Mouse (Mus musculus) natural killer cell, adult 2 months (primary cell): ENCODE measurements around the gene Top3a.

Experiments
- DNase-seq, 2 experiments: peaks; one replicate each; pipeline ENCODE4 v3.0.0; 2022; ENCODE audit warnings: low spot score in 2 of 2

The Top3a gene

DNA sequence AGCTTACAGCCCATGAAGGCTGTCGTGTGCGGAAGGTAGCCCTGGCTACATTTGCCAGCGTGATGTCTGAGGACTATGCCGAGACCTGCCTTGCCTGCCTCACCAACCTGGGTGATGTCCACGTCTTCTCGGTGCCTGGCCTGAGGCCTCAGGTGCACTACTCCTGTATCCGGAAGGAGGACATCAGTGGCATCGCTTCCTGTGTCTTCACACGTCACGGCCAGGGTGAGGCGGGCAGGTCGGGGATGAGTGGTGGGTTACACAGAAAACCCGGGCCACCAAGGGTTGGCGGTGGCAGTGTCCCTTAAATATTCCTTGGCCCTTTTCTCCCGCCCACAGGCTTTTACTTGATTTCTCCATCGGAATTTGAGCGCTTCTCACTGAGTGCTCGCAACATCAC is 65.1 kb downstream of the Top3a start:
- no peak for DNase-seq

DNA sequence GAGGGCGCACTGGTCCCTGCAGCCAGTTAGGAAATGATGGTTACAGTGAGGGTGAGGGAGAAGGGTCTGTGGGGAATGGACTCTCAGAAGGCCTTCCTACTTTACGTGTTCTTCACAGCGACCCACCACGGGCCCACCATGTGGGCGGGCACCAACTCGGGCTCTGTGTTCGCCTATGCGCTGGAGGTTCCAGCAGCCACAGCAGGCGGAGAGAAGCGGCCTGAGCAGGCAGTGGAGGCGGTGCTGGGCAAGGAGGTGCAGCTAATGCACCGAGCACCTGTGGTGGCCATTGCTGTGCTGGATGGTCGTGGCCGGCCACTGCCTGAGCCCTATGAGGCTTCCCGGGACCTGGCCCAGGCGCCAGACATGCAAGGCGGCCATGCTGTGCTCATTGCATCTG is 65.9 kb downstream of the Top3a start:
- DNase-seq, result no peak

DNA sequence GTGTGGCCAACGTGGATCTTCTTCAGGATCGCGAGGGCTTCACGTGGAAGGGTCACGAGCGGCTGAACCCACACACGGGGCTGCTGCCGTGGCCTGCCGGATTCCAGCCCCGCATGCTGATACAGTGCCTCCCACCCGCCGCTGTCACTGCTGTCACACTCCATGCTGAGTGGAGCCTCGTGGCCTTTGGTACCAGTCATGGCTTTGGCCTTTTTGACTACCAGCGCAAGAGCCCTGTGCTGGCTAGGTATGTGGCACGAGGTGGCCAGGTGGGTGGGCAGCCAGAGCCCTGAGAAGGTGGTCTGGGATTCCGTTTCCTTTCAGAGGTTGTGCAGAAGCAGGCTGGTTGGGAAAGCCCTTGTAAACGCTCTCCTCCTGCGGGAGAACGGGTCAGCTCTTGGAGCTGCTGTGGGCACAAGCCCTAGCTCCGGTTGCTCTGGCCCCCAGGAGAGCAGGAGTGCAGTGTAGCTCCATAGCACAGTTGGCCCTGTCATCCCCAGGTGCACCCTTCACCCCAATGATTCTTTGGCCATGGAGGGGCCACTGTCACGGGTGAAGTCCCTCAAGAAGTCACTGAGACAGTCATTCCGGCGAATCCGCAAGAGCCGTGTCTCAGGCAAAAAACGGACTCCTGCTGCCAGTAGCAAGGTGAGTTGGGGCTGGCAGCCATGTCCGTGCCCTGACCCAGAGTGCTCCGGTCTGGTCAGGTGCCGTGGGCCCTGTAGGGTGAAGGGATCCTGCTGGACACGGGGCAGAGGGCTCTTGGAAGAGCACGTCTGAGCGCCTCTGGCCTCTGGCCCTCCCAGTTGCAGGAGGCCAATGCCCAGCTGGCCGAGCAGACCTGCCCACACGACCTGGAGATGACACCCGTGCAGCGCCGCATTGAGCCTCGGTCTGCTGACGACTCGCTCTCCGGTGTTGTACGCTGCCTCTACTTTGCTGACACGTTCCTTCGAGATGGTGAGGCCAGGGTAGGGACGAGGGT is 67.4 kb downstream of the Top3a start:
- no peak for DNase-seq

DNA sequence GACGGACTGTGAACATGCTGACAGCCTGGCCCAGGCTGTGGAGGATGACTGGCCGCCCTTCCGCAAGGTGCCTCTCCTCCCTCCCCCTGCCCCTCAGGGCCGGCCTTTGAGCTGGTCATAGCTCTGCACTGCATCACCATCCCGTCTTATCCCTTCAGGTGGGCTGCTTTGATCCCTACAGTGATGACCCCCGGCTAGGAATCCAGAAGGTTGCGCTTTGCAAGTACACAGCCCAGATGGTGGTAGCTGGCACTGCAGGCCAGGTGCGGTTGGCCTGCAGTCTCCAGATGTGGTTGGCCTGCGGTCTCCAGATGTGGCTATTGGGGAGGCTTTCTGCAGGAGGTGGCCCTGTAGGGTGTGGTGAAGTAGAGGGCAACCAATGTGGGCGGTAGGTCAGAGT is 68.5 kb downstream of the Top3a start:
- DNase-seq, result no peak

DNA sequence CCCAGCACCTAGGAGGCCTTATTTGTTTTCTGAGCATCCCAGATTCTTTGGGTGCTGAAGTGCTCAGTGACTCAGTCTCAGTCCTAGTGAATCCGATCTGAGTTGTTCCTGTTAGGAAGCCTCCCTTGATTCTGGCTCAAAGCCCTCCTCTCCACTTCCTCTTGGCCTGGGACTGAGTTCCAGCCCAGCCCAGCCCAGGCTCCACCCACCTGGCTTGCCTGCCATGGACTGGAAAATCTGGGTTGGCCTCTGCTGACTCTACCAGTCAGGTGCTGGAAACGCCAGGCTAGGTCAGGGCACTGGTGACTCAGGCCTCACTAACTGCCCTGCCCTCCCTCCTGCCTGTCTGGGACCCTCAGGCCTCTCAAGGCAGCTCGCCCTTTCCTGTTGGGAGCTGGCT is 69.5 kb downstream of the Top3a start:
- no peak for DNase-seq

DNA sequence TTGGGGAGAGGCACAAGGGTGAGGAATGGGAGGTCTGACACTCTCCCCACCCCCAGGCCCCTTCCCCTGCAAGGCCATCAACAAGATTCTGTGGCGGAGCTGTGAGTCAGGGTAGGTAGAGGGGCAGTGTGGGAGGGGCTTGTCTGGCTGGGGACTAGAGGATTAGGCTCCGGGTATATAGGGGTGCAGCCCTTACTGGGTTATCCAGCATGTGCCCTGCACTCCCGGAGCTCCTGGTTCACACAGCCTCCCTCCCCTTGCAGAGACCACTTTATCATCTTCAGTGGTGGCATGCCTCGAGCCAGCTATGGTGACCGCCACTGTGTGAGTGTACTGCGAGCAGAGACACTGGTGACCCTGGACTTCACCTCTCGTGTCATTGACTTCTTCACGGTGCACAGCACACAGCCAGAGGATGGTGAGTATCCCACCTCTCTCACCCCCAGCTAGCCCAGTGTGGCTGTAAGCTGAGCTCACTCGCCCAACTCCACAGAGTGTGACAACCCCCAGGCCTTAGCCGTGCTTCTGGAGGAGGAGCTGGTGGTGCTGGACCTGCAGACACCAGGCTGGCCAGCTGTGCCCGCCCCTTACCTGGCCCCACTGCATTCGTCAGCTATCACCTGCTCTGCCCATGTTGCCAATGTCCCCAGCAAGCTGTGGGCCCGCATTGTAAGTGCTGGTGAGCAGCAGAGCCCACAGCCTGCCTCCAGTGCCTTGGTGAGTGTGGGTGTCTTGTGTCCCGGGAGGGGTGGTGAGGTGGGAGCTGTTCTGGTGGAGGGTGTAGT is 70.3 kb downstream of the Top3a start:
- DNase-seq, result no peak

DNA sequence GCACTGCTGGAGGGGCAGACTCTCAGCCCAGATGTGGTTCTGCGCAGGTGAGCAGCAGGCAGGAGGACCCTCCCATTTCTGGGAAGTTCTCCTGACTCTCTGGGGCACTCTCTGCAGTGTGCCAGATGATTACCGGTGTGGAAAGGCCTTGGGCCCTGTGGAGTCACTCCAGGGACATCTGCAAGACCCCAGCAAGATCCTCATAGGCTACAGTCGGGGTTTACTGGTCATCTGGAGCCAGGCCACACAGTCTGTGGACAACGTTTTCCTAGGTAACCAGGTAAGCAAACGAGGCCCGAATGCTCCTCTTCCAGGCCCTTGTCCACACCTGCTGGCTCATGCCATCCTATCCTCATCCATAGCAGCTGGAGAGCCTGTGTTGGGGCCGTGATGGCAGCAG is 71.1 kb downstream of the Top3a start:
- DNase-seq, result no peak

DNA sequence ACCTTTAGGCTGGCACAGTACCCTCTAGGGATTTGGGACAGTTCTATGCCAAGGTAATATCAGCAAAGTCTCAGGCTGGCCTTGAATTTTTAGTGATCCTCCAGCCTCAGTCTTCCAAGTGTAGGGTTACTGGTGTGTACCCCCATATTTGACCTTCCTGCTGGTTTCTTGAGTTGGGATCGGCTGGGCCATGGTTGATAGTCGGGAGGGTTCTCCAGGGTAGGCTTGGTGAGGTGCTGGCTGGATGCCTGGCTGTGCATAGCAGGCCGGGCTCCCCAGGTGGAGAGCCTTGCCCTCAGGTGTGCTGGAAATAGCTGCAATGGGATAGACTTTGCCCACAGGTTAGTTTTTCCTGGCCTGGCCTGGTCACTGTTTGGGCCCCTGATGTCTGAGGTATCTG is 71.9 kb downstream of the Top3a start:
- no peak for DNase-seq

DNA sequence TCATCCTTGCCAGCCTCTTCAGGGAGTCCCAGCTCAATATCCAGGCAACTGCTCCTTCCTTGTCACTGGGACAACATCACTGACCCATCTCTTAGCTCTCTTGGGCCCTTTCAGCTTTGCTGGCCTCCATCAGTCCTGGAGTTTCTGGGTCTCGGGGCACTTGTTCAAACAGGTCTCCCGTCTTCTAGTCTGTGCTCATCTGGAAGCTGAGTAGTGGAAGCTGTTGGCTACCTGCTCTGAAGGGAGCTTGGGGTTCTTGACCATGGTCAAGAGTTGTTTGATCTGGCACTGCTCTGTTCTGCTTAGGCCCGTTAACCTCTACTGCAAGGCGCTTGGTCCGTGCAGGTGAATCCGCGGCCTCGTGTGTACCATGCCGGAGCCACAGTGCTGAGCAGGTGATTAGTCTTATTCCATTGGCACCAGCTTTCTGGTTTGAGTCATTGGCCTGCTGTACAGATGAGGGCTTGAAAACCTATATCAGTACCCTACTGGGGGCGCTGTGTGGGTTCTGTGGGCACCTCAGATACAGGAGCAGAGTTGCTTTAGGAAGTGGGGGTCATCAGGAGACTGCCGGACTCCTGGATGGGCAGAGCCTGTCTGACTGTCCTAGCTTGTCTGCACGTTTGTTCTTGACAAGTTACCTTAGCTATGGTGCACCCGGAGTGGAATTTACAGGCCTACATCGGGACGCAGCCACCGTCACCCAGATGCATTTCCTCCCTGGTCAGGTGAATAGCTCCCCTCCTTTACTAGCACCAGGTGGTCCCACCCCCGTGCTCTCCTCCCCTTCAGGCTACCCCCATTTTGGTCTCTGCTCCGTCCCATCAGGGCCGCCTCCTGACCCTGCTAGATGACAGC is 72.9 kb downstream of the Top3a start:
- no peak for DNase-seq

DNA sequence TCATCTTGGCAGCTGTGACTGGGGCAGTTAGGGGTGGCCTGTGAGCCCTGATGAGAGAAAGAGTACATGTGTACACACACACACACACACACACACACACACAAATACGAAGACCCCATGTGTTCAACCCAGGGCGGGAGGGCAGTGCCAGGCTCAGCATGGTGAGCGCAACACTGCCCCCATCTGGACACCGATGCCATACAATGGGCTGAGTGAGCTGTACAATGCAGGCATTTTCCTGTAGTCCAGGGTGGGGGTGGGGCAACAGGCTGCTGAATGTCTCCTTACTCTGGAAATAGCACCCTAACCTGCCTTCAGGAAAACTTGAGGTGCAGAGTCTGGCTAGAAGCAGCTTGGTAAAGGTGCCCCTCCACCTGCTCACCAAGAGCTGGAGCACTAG is 74.0 kb downstream of the Top3a start:
- DNase-seq, result peak; percentile 39 to 61

DNA sequence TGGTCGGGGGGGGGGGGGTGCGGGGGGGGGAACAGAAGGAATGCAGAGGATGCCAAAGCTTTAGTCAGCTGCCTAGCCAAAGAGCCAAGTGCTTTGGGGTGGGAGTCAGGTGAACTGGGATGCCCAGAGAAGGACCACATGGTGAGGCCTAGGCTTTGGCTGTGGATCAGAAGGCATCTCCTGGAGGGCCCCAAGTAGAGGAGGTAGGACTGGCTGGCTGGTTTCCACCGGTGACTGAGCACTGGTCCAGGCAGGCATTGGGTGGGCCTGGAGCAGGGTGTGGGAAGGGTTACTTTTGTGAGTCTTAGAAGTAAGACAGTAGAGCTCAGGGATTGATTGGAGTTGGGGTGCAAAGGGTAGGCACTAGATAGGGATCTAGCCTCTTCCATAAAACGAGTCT is 75.6 kb downstream of the Top3a start:
- no peak for DNase-seq

DNA sequence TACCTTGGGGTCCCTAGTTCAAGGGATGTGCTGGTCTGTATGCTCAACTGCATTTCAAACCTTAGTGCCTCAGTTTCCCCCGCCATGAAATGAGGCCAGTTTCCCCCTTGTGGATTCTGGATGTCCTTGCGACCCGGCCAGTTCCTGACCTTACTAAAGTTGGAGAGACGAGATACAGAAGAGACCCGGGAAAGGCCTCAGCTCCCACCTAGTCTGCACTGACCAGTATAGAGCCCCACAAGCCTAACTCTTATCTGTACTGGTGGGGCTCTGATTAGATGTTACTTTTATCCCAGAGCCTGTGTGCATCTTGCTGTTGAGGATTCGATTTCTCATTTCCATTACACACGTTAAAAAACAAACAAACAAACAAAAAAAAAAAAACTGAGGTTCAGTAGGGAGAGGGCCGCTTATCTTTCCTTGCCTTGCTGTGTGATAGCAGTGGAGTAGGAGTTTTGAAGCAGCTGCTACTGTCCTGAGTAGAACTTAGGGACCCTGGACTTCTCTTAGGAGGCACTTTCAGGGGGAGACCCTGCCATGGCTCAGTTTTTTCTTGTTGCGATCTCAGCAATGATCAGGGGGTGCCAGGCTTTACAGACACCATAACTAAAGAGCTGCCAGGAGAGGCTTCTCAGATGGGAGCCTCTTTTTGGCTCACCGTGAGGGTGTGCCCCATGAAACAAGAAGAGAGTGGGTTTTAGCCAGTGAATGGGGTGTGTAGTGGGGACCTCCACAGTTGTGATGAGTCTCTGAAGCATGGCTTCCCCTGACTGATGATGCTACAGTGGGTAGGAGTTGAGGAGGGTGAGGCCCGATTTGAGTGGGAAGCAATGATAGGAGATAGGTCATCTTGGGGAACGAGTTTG is 76.6 kb downstream of the Top3a start:
- no peak for DNase-seq

DNA sequence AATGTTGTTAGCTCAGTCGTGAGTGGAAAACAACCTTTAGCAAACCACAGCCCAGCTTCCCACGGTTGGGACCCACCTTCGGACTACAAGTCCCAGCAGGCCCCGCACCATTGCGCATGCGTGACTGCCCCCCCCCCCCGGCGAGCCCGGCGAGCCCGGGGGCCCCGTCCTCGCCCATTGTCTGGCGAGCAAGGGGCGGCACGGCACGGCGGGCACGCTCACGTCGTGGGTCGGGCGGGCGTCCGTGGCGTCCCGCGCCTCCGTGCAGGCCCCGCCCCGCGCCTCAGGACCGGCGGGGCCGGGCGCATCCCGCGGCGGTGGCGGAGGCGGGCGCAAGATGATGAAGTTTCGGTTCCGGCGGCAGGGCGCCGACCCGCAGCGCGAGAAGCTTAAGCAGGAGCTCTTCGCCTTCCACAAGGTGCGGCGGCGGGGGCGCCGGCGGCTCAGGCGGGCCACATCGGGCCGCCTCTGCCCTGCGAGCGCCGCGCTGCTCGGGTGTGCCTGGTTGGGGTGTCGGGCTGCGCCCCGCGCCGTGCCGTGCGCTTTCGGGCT is 77.6 kb downstream of the Top3a start, which contains the start of gene Llgl1:
Gene Llgl1 (plus strand): TSS at position 200 of the 552 bp plus-strand sequence.
- peak; percentile 74 to 77 for DNase-seq

DNA sequence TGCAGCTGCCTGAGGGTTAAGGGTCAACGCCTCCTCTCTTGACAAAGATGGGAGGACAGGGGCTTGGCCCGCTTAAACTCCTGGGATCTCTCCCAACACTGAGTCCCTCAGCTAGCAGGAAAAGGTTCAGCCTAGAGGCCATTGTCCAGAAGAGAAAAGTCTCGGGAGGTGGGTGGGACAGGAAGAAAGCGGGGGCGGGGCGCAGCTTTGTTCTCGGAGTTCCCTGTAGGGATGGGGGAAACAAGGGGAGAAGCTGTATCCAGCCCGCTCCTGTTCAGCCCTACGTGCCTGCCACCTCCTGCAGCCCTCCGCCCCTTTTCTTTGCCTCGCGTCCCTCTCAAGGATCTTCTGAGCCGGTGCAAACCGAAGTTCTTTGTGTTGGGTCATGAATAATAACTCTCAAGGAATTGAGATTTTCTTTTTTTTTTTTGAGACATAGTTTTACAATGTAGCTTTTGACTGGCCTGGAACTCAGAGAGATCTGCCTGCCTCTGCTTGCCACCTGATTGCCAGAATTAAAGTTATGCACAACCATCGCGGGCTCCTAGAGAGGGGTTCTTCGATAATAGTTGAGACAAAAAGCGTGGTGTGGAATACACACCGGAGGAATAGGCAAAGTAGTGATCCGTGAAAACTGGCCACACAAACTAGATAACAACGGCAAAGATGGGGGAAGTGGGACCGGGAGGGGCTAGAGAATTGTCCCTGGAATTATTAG is 78.2 kb downstream of the Top3a start:
- DNase-seq, result no peak

DNA sequence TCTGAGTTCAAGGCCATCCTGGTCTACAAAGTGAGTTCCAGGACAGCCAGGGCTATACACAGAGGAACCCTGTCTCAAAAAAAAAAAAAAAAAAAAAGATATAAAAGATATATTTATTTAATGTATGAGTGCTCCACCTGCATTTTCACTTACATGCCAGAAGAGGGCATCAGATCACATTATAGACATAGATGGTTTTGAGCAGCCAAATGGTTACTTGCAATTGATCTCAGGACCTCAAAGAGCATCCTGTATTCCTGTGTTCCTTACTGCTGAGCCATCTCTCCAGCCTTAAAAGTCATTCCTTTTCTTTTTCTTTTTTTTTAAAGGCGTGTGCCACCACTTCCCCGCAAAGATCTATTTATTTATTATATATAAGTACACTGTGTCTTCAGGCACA is 79.6 kb downstream of the Top3a start:
- no peak for DNase-seq

DNA sequence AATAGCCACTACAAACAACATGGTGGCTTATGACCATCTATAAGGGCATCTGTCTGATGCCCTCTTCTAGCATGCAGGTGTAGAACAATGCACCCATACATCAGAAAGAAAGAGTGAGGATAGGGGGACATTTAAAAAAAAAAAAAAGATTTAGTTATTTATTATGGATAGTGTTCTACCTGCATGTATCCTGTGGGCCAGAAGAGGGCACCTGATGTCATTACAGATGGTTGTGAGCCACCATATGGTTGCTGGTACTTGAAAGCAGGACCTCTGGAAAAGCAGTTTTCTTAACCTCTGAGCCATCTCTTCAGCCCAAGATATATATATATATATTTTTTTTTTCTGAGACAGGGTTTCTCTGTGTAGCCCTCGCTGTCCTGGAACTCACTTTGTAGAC is 81.0 kb downstream of the Top3a start:
- no peak for DNase-seq
